Mouse (Mus musculus): ENCODE data around the gene Oog3.

Gene Oog3

GRCm38 (mm10) chr4:144162563-144162962 is at the start of gene Oog3:
TSS of gene Oog3 (minus strand) at chr4:144162663.
- no peak for DNase-seq (ENCODE audit: extremely low spot score, low read depth, low spot score)

GRCm38 (mm10) chr4:144190419-144190818 is 28.0 kb upstream of the Oog3 start, which contains the start of gene Oog2:
TSS of gene Oog2 (plus strand) at chr4:144190719.
- DNase-seq (ENCODE audit: extremely low spot score, low read depth, low spot score): no peak

Measured in hindlimb bud, embryonic 11.5 days (tissue).